Mouse (Mus musculus): ENCODE data around the gene Wipi1.

The Wipi1 gene

GRCm38 (mm10) chr11:109579999-109580398 is 31.8 kb downstream of the Wipi1 start:
- DNase-seq (ENCODE audit: low spot score) = no peak

- DNase-seq (ENCODE audit: low spot score) = no peak
Measured at GRCm38 (mm10) chr11:109578536-109578935, 33.2 kb downstream of the Wipi1 start.

DNA sequence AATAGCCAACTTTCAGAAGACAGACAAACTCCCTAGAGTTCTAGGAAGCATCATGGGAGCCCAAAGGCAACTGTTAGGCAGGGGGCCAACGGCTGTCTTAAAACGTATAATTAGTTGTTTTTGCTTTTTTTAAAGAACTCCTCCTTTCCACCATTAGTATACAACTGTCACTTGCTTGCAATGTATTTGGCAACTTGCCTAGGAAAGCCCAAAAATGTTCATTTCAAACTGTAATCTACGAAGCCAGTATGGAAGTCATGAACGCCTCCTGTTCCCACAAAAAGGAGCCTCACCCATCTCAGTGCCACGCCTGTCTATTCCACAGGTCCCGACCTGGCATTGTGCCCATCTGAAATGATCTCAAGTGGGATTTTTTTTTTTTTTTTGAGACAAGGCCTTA is 35.9 kb downstream of the Wipi1 start:
- DNase-seq (ENCODE audit: low spot score) = no peak

GRCm38 (mm10) chr11:109574604-109575003 is 37.2 kb downstream of the Wipi1 start:
- DNase-seq (ENCODE audit: low spot score) = no peak

- no peak for DNase-seq (ENCODE audit: low spot score)
Measured at GRCm38 (mm10) chr11:109572051-109572450, 39.7 kb downstream of the Wipi1 start.

- DNase-seq (ENCODE audit: low spot score) = no peak
Measured at GRCm38 (mm10) chr11:109569809-109570208, 42.0 kb downstream of the Wipi1 start.

DNA sequence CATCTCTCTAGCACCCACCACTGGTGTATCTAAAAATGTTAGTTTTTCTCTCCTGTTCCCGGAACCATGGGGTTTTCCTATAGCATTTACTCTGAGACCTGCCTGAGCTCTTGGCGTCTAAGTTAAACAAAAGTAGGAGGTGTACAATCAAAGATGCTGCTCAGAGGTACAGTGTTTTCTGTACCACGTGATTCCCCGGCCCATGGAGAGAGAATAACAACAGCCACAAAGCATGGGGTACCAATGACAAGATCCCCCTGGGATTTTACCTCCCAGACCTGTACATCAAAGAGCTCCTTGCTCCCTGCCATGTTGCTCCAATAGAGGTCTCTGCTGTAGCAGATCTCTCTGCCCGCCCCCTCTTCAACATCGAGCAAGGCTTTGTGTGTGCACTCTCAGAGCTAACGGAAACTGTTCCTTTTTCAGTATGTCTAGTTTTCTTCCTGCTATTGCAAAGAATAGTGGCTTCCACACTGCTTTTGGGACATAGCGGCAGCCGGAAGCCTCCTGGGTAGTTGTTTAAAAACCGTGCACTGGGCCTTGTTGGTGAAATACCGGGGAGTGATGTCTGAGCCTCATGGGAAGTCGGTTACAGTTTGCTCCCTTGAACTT is 42.7 kb downstream of the Wipi1 start:
- DNase-seq (ENCODE audit: low spot score) = no peak

GRCm38 (mm10) chr11:109564466-109565214 is 47.1 kb downstream of the Wipi1 start:
- no peak for DNase-seq (ENCODE audit: low spot score)

GRCm38 (mm10) chr11:109563708-109564107 is 48.1 kb downstream of the Wipi1 start:
- no peak for DNase-seq (ENCODE audit: low spot score)

- DNase-seq (ENCODE audit: low spot score) = no peak
Measured at GRCm38 (mm10) chr11:109561445-109561844, 50.3 kb downstream of the Wipi1 start.

- no peak for DNase-seq (ENCODE audit: low spot score)
Measured at GRCm38 (mm10) chr11:109560793-109561257, 50.9 kb downstream of the Wipi1 start.

GRCm38 (mm10) chr11:109559241-109559640 is 52.5 kb downstream of the Wipi1 start:
- no peak for DNase-seq (ENCODE audit: low spot score)

GRCm38 (mm10) chr11:109557419-109557818 is 54.3 kb downstream of the Wipi1 start:
- DNase-seq (ENCODE audit: low spot score) = no peak

- DNase-seq (ENCODE audit: low spot score) = no peak
Measured at GRCm38 (mm10) chr11:109556130-109556529, 55.6 kb downstream of the Wipi1 start.

GRCm38 (mm10) chr11:109554443-109554842 is 57.3 kb downstream of the Wipi1 start:
- DNase-seq (ENCODE audit: low spot score) = no peak

- no peak for DNase-seq (ENCODE audit: low spot score)
Measured at GRCm38 (mm10) chr11:109553921-109554320, 57.8 kb downstream of the Wipi1 start.

DNA sequence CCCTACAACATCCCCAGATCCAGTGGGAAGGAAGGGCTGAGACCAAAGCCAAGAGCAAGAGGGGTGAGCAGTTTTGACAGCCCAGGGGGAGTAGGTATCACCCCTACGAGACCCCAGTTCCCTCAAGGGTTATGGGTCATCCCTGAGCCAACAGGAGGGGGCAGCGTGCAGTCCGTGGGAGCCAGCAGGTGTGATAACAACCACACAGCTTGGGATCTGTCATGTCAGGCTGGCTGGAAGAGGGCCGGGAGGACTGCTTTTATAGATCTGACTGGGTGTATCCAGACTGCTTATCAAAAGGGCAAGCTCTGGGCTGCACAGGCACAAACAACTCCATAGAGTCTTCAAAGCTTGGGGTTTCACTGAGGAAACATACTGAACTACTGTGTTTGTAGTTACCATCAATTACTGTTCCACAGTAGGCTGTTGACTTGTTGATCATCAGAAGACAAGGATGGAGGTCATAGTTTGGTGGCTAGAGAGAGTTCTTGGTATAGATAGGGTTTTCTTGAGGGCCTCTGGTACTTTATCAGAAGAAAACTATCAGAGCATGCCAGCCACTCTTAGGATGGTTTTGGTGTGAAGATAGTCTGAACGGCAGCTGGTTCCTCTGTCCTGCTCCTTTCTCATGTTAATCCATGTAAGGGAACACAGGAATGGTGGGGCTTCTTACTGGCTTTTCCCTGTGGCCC is 62.0 kb downstream of the Wipi1 start:
- no peak for DNase-seq (ENCODE audit: low spot score)

DNA sequence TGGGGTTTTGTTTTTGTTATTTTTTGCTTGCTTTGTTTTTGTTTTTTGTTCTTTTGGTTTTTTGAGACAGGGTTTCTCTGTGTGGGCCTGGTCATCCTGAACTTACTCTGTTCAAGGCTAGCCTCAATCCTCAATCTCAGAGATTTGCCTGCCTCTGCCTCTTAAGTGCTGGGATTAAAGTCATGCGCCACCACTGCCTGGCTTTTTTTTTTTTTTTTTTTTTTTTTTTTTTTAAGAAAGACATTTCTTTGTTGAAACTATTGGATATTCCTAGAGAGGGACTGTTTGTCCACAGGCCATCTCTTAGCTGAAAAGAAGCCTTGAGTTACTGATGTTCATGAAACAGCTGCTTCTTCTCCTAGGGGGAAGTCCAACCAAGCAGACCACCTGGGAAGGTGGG is 64.1 kb downstream of the Wipi1 start:
- DNase-seq (ENCODE audit: low spot score) = no peak

- DNase-seq (ENCODE audit: low spot score) = no peak
Measured at GRCm38 (mm10) chr11:109546305-109547001, 65.3 kb downstream of the Wipi1 start.

DNA sequence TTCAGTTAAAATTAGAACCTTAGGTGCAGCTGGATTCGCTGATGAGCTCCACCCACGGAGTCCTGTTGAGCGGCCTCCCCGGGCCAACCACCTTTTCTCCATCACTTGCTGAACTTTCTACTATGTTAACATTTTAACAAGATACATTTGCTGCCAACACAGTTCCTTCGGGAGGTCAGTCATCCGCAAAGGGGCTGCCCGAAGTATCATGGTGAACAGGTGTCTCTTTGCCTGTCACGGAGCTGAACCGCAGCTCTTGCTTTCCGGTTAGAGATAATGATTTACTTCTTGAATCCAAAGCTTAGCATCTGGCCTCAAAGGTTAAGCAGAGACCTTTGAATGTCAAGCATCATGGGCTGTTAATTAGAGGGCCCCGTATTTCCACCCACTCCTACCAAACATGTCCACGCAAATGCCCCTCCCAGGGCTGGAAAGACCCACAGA is 66.0 kb downstream of the Wipi1 start:
- no peak for DNase-seq (ENCODE audit: low spot score)

GRCm38 (mm10) chr11:109545265-109545664 is 66.5 kb downstream of the Wipi1 start:
- no peak for DNase-seq (ENCODE audit: low spot score)

GRCm38 (mm10) chr11:109544432-109544831 is 67.3 kb downstream of the Wipi1 start:
- no peak for DNase-seq (ENCODE audit: low spot score)
